Mouse (Mus musculus) heart, embryonic 14.5 days (tissue): ENCODE measurements around the gene Nmd3. TPM values are rescaled to one million over a fixed set of nuclear protein-coding genes. Genes with fewer than 3 reads are reported as not detected.
A peak's percentile ranks its signal among the peaks of the same experiment; 100 is the strongest.

Experiments used
- ATAC-seq: fragments of 200-750 bp; cut with Nextera tagmentation; 2 replicates; pipeline ENCODE4 v1.8.0; 2017; ENCODE audit warnings: low read depth, moderate TSS enrichment; ENCODE audit not compliant: insufficient number of reproducible peaks, insufficient read depth, low FRiP score
- H3K27ac ChIP-seq, 2 experiments: fragments of 200-500 bp in 1 of 2; fragments of 300-500 bp in 1 of 2; sonication (generic) in 1 of 2; replicated peaks in 1 of 2; 2 replicates each; pipeline ENCODE4 v1.5.1; 2012 to 2014; ENCODE audit warnings: low read depth in 2 of 2, low read length in 2 of 2, control low read depth in 1 of 2, mild to moderate bottlenecking in 1 of 2, mixed read lengths in 1 of 2; ENCODE audit not compliant: control insufficient read depth in 1 of 2, insufficient read depth in 1 of 2
- H3K27me3 ChIP-seq: fragments of 300-500 bp; sonication (generic); 2 replicates; pipeline ENCODE4 v1.6.1; 2014; ENCODE audit warnings: mild to moderate bottlenecking, low read length, control low read depth; ENCODE audit not compliant: control insufficient read depth, insufficient read depth
- H3K36me3 ChIP-seq: fragments of 300-500 bp; sonication (generic); 2 replicates; pipeline ENCODE4 v1.6.1; 2014; ENCODE audit warnings: mild to moderate bottlenecking, control low read depth, low read length, mixed read lengths; ENCODE audit not compliant: control insufficient read depth, insufficient read depth
- H3K4me1 ChIP-seq, 2 experiments: fragments of 200-500 bp in 1 of 2; fragments of 300-500 bp in 1 of 2; sonication (generic) in 1 of 2; 2 replicates each; pipeline ENCODE4 v1.6.1; 2012 to 2014; ENCODE audit warnings: low read length in 2 of 2, control low read depth in 1 of 2, mixed read lengths in 1 of 2; ENCODE audit not compliant: control insufficient read depth in 2 of 2, insufficient read depth in 2 of 2
- H3K4me2 ChIP-seq: fragments of 300-500 bp; sonication (generic); 2 replicates; pipeline ENCODE4 v1.6.1; 2014; ENCODE audit warnings: mild to moderate bottlenecking, low read length
- H3K4me3 ChIP-seq, 2 experiments: fragments of 200-500 bp in 1 of 2; fragments of 300-500 bp in 1 of 2; sonication (generic) in 1 of 2; 2 replicates each; pipeline ENCODE4 v1.5.1; 2012 to 2014; ENCODE audit warnings: low read length in 2 of 2, mild to moderate bottlenecking in 2 of 2, control low read depth in 1 of 2, low read depth in 1 of 2, moderate library complexity in 1 of 2; ENCODE audit not compliant: control insufficient read depth in 1 of 2, insufficient read depth in 1 of 2
- H3K9ac ChIP-seq: fragments of 300-500 bp; sonication (generic); 2 replicates; pipeline ENCODE4 v1.6.1; 2014; ENCODE audit warnings: mild to moderate bottlenecking, low read length
- H3K9me3 ChIP-seq: fragments of 300-500 bp; sonication (generic); 2 replicates; pipeline ENCODE4 v1.6.1; 2016; ENCODE audit warnings: low read length, control low read depth; ENCODE audit not compliant: control insufficient read depth
- WGBS: fragments of 180-500 bp; shearing (Covaris S2); extraction: QIAGEN DNeasy Blood & Tissue Kit; methylation state at CpG from one replicate; pipeline ENCODE4 v1.1.7; 2014; 5-methylcytosine and 5-hydroxymethylcytosine counted together
- polyA plus RNA-seq: library from polyadenylated mRNA; unstranded; fragments of >200 nt; fragmentation: Nextera tagmentation; extraction: Ambion mirVana; gene quantifications from 2 replicates; pipeline ENCODE4 v1.2.1, GENCODE M21; 2014

Gene Nmd3
- polyA plus RNA-seq, result 102 and 107 TPM in 2 replicates

DNA sequence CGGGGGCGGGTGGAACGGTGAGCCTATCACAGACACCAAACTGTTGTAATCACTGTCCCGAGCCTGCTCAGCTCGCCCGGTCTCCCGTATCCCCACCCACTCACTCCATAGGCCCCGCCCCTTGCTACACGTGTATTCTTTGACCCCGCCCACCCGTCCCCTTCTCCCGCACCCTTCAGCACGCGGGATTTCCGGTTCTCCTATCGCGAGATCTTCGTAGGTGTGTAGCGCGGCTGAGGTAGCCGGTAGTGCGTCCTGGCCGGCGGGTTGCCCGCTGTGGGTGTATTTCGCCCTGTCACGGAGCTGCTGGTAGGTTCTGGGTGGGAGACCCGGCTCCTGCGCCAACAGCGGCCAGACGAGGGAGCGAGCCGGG lies at the start of gene Nmd3:
Gene Nmd3 (plus strand): TSS at position 172 of the 373 bp plus-strand sequence.
- WGBS, result 0% methylated on average over 33 of the region's 33 CpGs
- ATAC-seq, result peak; percentile 96
- H3K9me3 ChIP-seq, result no peaks in the 10 kb centered on the region
- H3K4me1 ChIP-seq, result peaks cover 2 to 14% of the 10 kb centered on the region in 2 experiments; a peak in 3 of 4 replicates
- peak within 1 kb of the TSS; percentile 85 for H3K4me2 ChIP-seq
- peaks cover 22% of the 10 kb centered on the region for H3K36me3 ChIP-seq
- H3K9ac ChIP-seq, result peak within 1 kb of the TSS; percentile 96
- H3K27me3 ChIP-seq, result no peaks in the 10 kb centered on the region
- H3K4me3 ChIP-seq, result peak within 1 kb of the TSS; percentile 96 to 97
- peak within 1 kb of the TSS; percentile 91 to 94 for H3K27ac ChIP-seq

DNA sequence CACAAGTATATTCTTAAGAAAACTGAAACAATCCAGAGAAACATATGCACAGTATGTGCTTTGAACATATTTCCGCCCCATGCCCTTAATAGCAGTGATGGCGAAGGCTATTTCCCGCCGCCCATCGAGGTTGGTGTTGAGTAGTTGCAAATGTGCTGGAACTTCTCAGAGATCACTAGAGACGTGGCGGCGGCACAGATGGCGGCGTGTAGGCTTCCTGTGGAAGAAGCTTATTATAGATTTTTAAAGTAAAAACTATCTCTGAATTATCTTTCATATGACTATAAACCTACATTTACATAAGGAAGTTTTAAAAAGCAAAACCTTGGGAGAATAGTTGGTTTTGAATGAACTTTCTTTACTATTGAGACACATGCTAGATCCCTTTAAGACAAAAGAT lies 48.4 kb upstream of the Nmd3 start:
- H3K27ac ChIP-seq, result no peak overlapping the region
- 93% methylated on average over 10 of the region's 10 CpGs for WGBS

DNA sequence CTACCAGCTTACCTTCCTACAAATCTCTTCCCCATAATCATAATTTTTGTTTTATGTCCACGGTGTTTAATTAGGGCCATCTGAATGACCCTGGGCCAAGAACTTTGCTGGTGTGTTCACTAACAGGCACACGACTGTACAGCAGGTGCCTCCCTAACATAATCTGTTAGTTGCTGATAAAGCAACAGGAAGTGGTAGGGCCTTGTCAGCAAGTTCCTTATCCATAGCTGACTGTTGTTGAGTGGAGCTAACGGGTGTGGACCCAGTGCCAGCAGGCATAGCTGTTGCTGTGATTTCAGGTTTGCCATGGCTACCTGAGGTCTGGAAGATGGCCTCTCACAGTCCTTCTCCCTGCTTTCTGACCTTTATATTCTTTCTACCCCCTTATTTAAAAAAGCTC lies 47.6 kb upstream of the Nmd3 start:
- Histone ChIP-seq H3K4me2 (no peak overlapping the region), H3K4me1 (peaks cover 0 to 3% of the 10 kb centered on the region in 2 experiments; a peak in 1 of 4 replicates), H3K36me3 (no peaks in the 10 kb centered on the region), H3K27me3 (no peaks in the 10 kb centered on the region), H3K27ac (no peak overlapping the region), H3K4me3 (no peak overlapping the region), H3K9ac (no peak overlapping the region), H3K9me3 (no peaks in the 10 kb centered on the region)
- 14% methylated on average over 3 of the region's 3 CpGs for WGBS
- peak; percentile 59; the same call in 1 of the 2 replicates for ATAC-seq

More for the DNA sequence above, 48.4 kb upstream of the Nmd3 start:
- no peak for ATAC-seq
- H3K9me3 ChIP-seq, result no peaks in the 10 kb centered on the region
- no peak overlapping the region for H3K4me3 ChIP-seq
- no peaks in the 10 kb centered on the region for H3K36me3 ChIP-seq
- peaks cover 0 to 3% of the 10 kb centered on the region in 2 experiments; a peak in 1 of 4 replicates for H3K4me1 ChIP-seq
- no peak overlapping the region for H3K4me2 ChIP-seq
- H3K27me3 ChIP-seq, result no peaks in the 10 kb centered on the region
- no peak overlapping the region for H3K9ac ChIP-seq

DNA sequence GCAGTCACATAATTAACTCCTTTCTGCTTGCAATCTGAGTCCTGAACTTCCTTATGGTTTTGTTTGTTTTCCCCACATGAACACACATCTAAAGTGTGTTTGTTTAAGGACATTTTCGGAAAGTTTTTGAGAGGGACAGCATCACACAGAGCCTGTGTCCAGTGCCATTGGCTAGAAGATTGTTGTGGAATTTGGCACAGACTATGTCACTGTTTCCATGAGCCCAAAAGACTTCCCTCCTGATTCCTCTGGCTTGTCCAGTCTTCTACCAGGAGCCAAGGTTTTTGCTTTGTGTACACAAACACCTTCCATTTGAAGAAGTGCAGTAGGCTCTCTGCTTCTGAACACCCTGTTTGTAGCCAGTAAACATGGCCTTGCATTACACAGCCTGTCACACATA lies 32.0 kb upstream of the Nmd3 start:
- Histone ChIP-seq H3K36me3 (no peaks in the 10 kb centered on the region), H3K27me3 (no peaks in the 10 kb centered on the region), H3K9ac (no peak overlapping the region), H3K4me3 (no peak overlapping the region), H3K4me1 (no peaks in the 10 kb centered on the region), H3K9me3 (no peaks in the 10 kb centered on the region), H3K4me2 (no peak overlapping the region), H3K27ac (no peak overlapping the region)
- 43% methylated on average over 1 of the region's 1 CpGs for WGBS
- ATAC-seq, result no peak

DNA sequence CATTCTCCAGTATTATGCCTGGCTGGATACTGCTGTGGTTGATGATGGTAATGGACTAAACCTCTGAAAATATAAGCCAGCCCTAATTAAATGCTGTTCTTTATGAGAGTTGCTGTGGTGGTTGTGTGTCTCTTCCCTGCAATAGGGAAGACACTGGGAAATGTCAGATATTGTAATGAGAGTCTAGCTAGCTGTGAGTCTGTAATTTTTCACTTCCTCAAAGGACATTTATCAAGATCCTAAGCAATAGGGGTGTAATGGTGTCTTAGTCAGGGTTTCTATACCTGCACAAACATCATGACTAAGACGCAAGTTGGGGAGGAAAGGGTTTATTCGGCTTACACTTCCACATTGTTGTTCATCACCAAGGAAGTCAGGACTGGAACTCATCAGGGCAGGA lies 30.8 kb upstream of the Nmd3 start:
- ATAC-seq, result no peak
- Histone ChIP-seq H3K36me3 (no peaks in the 10 kb centered on the region), H3K27ac (no peak overlapping the region), H3K9ac (no peak overlapping the region), H3K27me3 (no peaks in the 10 kb centered on the region), H3K4me2 (no peak overlapping the region), H3K9me3 (no peaks in the 10 kb centered on the region), H3K4me3 (no peak overlapping the region), H3K4me1 (no peaks in the 10 kb centered on the region)
- WGBS, result 93% methylated on average over 2 of the region's 2 CpGs

DNA sequence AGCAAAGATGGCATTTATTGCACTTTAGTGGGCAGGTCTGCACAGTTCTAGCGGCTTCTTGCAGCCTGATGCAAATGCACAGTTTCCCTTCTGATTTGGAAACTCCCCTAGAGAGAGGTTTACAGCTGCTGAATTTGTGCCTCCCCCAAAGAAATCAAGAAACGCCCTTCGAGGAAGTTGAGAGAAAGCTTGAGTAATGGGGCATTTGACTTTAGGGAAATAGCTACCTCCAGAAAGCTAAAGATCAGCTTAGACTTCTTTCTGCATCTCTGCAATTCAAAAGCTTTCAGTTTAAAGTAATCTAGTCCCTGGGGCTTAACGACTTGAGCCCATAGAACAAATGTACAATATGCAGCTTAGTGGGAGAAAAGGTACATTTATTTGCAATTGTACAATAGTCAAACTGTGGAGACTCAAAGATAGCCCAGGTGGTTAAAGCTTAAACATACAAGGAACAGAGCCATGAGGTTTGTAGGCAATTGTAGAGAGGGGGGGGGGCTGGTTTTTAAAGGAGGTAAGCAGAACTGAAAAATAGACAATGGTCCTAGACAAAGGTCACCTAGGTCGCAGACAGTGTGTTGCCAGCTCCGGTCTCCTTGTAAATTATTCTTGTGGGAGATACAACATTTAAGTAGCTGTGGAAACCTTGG lies 21.8 kb upstream of the Nmd3 start:
- ATAC-seq, result no peak
- H3K4me2 ChIP-seq, result no peak overlapping the region
- 70% methylated on average over 6 of the region's 6 CpGs for WGBS

DNA sequence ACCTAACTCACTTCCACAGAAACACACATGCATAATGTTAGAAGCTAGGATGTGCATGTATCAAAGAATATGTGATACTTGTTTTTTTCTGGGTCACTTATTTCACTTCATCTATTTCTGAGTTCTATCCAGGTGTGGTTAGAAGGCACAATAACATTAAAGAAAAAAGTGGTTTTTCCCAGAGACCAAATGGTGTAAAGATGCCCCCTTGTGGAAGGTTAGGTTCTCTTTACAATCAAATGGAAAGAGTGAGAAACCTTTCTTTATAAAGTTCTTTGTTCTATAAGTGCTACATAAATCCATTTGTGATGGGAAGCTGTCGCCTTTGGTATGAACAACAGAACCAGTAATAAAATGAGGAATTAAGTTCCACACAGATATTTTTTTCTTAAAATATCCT lies 19.9 kb upstream of the Nmd3 start:
- Histone ChIP-seq H3K36me3 (no peaks in the 10 kb centered on the region), H3K27ac (no peak overlapping the region), H3K9ac (no peak overlapping the region), H3K9me3 (no peaks in the 10 kb centered on the region), H3K27me3 (no peaks in the 10 kb centered on the region), H3K4me2 (no peak overlapping the region), H3K4me1 (no peaks in the 10 kb centered on the region), H3K4me3 (no peak overlapping the region)
- no peak for ATAC-seq
- 21% methylated on average over 1 of the region's 1 CpGs for WGBS

More for the DNA sequence above, 21.8 kb upstream of the Nmd3 start:
- H3K27me3 ChIP-seq, result no peaks in the 10 kb centered on the region
- H3K9ac ChIP-seq, result no peak overlapping the region
- no peaks in the 10 kb centered on the region for H3K36me3 ChIP-seq
- no peak overlapping the region for H3K27ac ChIP-seq
- H3K9me3 ChIP-seq, result no peaks in the 10 kb centered on the region
- no peaks in the 10 kb centered on the region for H3K4me1 ChIP-seq
- no peak overlapping the region for H3K4me3 ChIP-seq

DNA sequence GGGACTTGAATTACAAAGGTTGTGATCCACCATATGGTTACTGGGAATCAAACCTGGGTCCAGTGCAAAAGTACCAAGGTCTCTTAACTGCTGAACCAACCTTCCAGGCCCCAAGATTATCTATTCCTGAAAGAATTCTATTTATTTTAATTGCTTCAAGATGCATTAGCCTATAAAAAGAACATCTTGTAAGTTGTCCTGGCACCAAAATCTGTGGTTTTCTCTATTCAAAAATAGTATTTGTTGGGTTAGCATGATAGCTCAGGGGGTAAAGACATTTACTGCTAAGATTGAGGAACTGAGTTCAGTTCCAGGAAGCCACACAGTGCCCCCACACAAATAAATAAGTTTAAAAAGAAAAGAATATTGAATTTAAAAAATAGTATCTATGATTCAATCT lies 19.4 kb upstream of the Nmd3 start:
- Histone ChIP-seq H3K27ac (no peak overlapping the region), H3K4me3 (no peak overlapping the region), H3K4me2 (no peak overlapping the region), H3K27me3 (no peaks in the 10 kb centered on the region), H3K4me1 (no peaks in the 10 kb centered on the region), H3K9me3 (no peaks in the 10 kb centered on the region), H3K9ac (no peak overlapping the region), H3K36me3 (no peaks in the 10 kb centered on the region)
- ATAC-seq, result no peak
